Mouse (Mus musculus) hindbrain, embryonic 12.5 days (tissue): ENCODE data around the gene Vars. TPM values are rescaled to one million over a fixed set of nuclear protein-coding genes. Genes with fewer than 3 reads are reported as not detected.
"Not testable (repeated sequence)": the region's sequence is repeated elsewhere in the genome, so short reads cannot be mapped to it uniquely, and the experiment has no call there.

Source experiments
- ATAC-seq: fragments of 200-750 bp; cut with Nextera tagmentation; 2 replicates; pipeline ENCODE4 v1.8.0; 2017; ENCODE audit warnings: moderate TSS enrichment; ENCODE audit not compliant: low FRiP score
- H3K27ac ChIP-seq: fragments of 300-500 bp; sonication (generic); 2 replicates; pipeline ENCODE4 v1.5.1; 2016; ENCODE audit warnings: mild to moderate bottlenecking
- H3K27me3 ChIP-seq: fragments of 300-500 bp; sonication (generic); 2 replicates; pipeline ENCODE4 v1.6.1; 2016; ENCODE audit warnings: mild to moderate bottlenecking
- H3K36me3 ChIP-seq: fragments of 300-500 bp; sonication (generic); 2 replicates; pipeline ENCODE4 v1.6.1; 2016; ENCODE audit warnings: mild to moderate bottlenecking
- H3K4me1 ChIP-seq: fragments of 300-500 bp; sonication (generic); 2 replicates; pipeline ENCODE4 v1.6.1; 2016
- H3K4me2 ChIP-seq: fragments of 300-500 bp; sonication (generic); replicated peaks from 2 replicates; pipeline ENCODE4 v1.6.1; 2016; ENCODE audit warnings: mild to moderate bottlenecking
- H3K4me3 ChIP-seq: fragments of 300-500 bp; sonication (generic); 2 replicates; pipeline ENCODE4 v1.5.1; 2016; ENCODE audit warnings: mild to moderate bottlenecking
- H3K9ac ChIP-seq: fragments of 300-500 bp; sonication (generic); 2 replicates; pipeline ENCODE4 v1.6.1; 2016; ENCODE audit warnings: mild to moderate bottlenecking, moderate library complexity
- H3K9me3 ChIP-seq: fragments of 300-500 bp; sonication (generic); replicated peaks from 2 replicates; pipeline ENCODE4 v1.6.1; 2016; ENCODE audit warnings: mild to moderate bottlenecking
- WGBS: fragments of 180-500 bp; shearing (Covaris S2); methylation state at CpG from one replicate; pipeline ENCODE4 v1.1.7; 2016; 5-methylcytosine and 5-hydroxymethylcytosine counted together
- polyA plus RNA-seq: library from polyadenylated mRNA; unstranded; fragments of >200 nt; fragmentation: Nextera tagmentation; extraction: Ambion mirVana; gene quantifications from 2 replicates; pipeline ENCODE4 v1.2.1, GENCODE M21; 2016

Gene Vars
- polyA plus RNA-seq, 1 experiment from 2014 or later: 110 TPM

DNA sequence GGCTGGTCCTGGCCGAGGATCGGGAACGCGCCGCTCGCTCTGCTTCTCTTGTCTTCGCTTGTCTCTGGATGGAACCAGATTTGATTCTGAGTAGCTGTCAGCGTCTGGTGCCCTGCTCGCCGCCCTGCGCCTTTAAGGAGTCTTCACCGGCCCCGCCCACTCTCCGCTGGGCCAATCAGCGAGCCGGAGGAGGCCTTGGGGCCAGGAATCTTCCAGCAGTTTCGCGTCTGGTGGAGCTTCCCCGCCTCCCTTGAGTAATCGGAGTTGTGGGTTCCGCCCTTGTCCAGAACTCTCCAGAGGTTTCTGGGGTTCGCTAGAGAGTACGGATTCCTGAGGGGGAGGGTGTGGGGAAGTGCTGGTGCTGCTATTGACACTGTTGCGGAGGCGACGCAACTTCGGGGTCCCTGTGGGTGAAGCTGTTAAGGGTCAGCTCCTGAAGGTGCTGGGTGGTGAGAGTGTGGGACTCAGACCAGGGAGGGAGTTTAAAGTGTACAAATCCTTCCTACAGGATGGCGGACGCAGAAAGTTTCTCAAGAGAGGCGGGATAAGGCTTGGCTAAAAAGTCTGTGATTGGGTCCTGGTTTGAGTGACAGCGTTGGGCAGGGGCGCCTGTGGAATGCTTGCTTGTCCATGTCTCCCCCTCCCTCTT, 41.5 kb upstream of the Vars start, which contains the start of gene Hspa1b:
TSS of gene Hspa1b (minus strand) at position 109 of the 649 bp plus-strand sequence.
- Histone ChIP-seq H3K27ac (peak within 1 kb of the TSS; percentile 78), H3K27me3 (peaks cover 51% of the 10 kb centered on the region), H3K4me3 (peak within 1 kb of the TSS; percentile 45), H3K9ac (0 out of 2 replicates have a peak within 1 kb of the TSS, but pooled peaks have one; percentile 59), H3K4me2 (peak within 1 kb of the TSS; percentile 77)
- not testable (repeated sequence) for H3K9me3 ChIP-seq, H3K36me3 ChIP-seq, H3K4me1 ChIP-seq
- WGBS: under 1% methylated on average over 32 of the region's 32 CpGs
- peak; percentile 92 for ATAC-seq

DNA sequence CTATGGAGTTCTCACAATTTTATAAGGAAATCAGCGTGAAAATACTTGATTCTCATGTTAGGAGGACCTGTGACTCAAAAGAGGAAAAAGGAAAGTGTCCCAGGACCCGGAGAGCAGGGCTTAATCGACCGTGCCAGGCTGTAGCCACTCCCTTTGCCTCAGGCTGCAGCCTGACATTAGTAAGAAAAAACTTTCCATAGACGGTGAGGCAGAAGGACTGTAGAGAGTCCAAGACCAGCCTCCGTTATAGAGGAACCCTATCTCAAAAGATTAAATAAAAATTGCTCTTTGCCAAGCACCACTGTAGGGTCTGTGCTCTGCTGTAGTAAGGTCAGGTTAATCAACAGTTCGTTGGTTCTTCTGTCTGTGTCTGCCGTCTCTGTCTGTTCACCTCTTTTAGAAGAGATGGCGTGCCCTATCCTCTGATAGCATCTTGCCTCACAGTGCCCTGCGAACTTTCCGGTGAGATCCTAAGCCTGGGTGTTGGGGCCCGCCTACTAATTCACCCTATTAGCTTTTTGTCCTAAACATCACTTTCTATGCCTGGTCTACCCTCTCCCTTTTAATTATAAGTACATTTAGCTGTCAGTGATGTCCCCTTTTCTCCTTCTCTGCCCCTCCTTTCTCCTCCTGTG, 40.8 kb upstream of the Vars start:
- no peak overlapping the region for H3K9ac ChIP-seq

DNA sequence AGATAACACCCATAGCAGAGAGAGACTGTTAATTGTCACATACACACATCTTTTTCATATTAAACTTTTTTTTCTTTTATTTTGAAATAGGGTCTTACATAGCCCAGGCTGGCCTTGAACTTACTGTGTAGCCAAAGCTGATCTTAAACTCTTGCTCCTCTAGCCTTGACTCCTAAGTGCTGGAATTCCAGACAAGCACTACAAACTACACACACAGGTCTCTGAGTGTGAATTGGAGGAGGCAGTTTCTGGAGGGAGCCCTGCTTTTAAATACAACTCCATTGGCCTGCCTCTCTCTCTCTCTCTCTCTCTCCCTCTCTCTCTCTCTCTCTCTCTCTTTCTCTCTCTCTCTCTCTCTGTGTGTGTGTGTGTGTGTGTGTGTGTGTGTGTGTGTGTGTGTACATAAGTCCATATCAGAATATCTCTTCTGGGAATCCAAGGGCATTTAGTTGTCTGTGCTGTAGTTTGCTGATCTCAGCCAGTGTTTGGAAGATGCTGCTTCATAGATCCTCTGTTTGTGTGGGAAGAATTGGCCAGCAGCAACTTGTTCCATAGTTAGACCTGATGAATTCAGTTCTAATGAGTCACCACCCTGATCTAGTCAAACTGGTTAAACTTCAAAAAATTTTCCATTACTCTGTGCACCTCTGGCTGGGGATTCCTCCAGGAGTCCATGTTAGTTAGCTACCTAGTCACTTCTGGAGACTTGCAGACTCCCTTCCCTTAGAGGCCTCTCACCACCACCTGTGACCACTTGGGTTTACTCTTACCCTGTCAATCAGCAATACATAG, 39.9 kb upstream of the Vars start:
- ATAC-seq: no peak
- no peak overlapping the region for H3K9ac ChIP-seq
- H3K27ac ChIP-seq: no peak overlapping the region
- H3K36me3 ChIP-seq: no peaks in the 10 kb centered on the region
- no peak overlapping the region for H3K4me3 ChIP-seq
- H3K4me2 ChIP-seq: no peak overlapping the region
- no peaks in the 10 kb centered on the region for H3K9me3 ChIP-seq
- peaks cover 45% of the 10 kb centered on the region for H3K27me3 ChIP-seq
- H3K4me1 ChIP-seq: peaks cover 9% of the 10 kb centered on the region; the same call in 1 of the 2 replicates

More for the DNA sequence above, 40.8 kb upstream of the Vars start:
- Histone ChIP-seq H3K36me3 (no peaks in the 10 kb centered on the region), H3K4me1 (peaks cover 9% of the 10 kb centered on the region; the same call in 1 of the 2 replicates), H3K4me2 (peak overlapping the region; percentile 77), H3K27ac (0 out of 2 replicates have a peak overlapping the region, but pooled peaks have one; percentile 4), H3K4me3 (peak overlapping the region; percentile 45), H3K9me3 (no peaks in the 10 kb centered on the region), H3K27me3 (peaks cover 54% of the 10 kb centered on the region)
- no peak for ATAC-seq
- 12% methylated on average over 12 of the region's 12 CpGs for WGBS

DNA sequence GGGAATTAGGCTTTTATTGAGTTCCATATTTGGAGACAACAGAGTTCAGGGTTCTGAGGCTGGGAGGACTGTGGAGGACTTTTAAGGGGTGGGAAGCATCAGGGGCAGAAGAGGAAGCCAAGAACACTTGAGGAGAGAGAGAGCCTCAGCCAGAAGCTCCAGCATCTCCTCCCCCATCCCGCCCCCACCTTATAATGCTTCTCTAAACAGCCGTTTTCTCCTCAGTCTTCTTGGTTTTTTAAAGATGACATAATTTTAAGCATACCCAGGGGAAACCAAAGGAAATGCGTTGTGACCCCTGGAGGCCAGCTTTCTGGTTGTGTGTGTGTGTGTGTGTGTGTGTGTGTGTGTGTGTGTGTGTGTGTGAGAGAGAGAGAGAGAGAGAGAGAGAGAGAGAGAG, 38.7 kb upstream of the Vars start:
- WGBS: 23% methylated on average over 3 of the region's 3 CpGs
- peaks cover 37% of the 10 kb centered on the region for H3K27me3 ChIP-seq
- no peak overlapping the region for H3K9ac ChIP-seq

DNA sequence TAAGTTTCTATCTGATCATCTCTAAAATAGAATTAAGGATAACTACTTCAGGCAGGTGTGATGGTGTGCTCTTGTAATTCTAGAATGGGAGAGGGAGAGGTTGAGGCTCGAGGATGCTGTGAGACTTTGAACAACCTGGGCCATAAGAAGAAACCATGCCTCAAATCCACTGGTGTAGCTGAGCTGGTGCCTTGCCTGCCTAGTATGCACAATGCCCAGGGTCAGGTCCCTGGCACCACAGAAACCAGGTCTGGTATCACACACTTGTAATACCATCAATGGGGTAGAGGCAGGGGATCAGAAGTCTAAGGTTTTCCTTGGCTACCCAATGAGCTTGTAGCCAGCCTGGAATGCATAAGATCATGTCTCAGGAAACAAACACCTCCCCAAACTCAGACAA, 37.9 kb upstream of the Vars start:
- H3K27me3 ChIP-seq: peaks cover 44% of the 10 kb centered on the region
- 79% methylated on average over 1 of the region's 1 CpGs for WGBS
- H3K9ac ChIP-seq: no peak overlapping the region

More for the DNA sequence above, 38.7 kb upstream of the Vars start:
- no peaks in the 10 kb centered on the region for H3K36me3 ChIP-seq
- no peak overlapping the region for H3K4me3 ChIP-seq
- H3K27ac ChIP-seq: no peak overlapping the region
- no peak overlapping the region for H3K4me2 ChIP-seq
- ATAC-seq: no peak
- no peaks in the 10 kb centered on the region for H3K9me3 ChIP-seq
- peaks cover 9% of the 10 kb centered on the region; the same call in 1 of the 2 replicates for H3K4me1 ChIP-seq

DNA sequence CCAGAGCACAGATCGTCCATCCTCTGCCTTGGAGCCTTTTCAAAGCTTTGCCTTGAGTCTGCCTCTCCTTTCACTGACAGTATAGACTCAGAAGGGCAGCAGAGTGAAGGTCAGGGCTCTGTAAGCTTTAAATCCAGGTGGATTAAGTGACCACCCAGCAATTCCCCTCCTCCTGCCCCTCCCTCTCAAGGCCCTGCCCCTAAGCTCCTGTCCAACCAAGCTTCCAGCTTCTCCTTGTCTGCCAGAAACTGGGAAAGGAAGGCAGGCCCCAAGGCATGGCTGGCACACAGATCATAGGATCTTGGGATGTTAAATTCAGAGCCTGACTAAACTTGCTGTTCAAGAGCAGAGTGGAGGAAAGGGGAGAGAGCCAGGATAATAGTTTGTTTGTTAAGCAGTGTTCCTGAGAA, 36.1 kb upstream of the Vars start:
- 18% methylated on average over 1 of the region's 1 CpGs for WGBS
- Histone ChIP-seq H3K4me1 (0 out of 2 replicates have a peak, but pooled peaks cover 6% of the 10 kb centered on the region), H3K36me3 (no peaks in the 10 kb centered on the region), H3K9ac (peak overlapping the region; percentile 10; the same call in 1 of the 2 replicates), H3K27ac (no peak overlapping the region), H3K4me2 (no peak overlapping the region), H3K27me3 (peaks cover 62% of the 10 kb centered on the region), H3K9me3 (no peaks in the 10 kb centered on the region), H3K4me3 (no peak overlapping the region)
- no peak for ATAC-seq

More for the DNA sequence above, 37.9 kb upstream of the Vars start:
- Histone ChIP-seq H3K9me3 (no peaks in the 10 kb centered on the region), H3K27ac (no peak overlapping the region), H3K4me3 (no peak overlapping the region), H3K4me2 (no peak overlapping the region), H3K4me1 (peaks cover 9% of the 10 kb centered on the region; the same call in 1 of the 2 replicates), H3K36me3 (no peaks in the 10 kb centered on the region)
- no peak for ATAC-seq

DNA sequence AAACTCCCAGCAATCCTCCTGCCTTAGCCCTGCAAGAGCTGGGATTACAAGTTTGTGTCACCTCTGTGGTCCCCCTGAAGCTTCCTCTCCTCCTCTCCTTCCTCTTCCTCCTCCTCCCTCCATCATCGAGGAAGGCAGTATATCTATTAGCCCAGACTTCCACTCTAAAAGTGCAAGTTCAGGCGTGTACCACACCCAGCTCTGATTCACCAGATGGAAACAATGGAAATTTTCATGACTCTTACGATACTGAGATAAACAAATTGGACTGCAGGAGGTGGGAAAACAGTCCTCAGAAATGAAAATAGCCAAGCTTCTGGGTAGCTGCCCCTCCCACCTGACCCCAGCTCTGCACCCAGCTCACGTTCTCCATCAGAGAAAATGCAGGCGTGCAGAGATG, 35.2 kb upstream of the Vars start:
- no peak overlapping the region for H3K9ac ChIP-seq
- H3K9me3 ChIP-seq: no peaks in the 10 kb centered on the region
- H3K36me3 ChIP-seq: no peaks in the 10 kb centered on the region
- no peak overlapping the region for H3K4me2 ChIP-seq
- 76% methylated on average over 5 of the region's 5 CpGs for WGBS
- ATAC-seq: no peak
- H3K27ac ChIP-seq: no peak overlapping the region
- H3K27me3 ChIP-seq: peaks cover 66% of the 10 kb centered on the region
- no peak overlapping the region for H3K4me3 ChIP-seq
- H3K4me1 ChIP-seq: no peaks in the 10 kb centered on the region

DNA sequence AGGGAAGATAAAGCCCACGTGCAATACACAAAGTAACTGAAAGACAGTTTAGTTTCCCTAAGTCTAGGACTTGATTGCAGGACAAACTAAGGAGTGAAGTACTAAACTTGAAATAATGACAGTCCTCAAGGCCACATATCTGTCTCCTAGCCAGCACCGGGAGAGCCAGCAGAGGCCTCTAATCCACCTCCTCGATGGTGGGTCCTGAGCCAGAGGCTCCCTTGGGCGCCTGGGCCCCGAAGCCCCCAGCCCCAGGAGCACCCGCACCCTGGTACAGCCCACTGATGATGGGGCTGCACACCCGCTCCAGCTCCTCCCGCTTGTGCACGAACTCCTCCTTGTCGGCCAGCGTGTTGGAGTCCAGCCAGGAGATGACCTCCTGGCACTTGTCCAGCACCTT, 31.0 kb upstream of the Vars start, which contains the start of gene Gm20481:
TSS of gene Gm20481 (plus strand) at position 91 of the 400 bp plus-strand sequence.
- 71% methylated on average over 7 of the region's 11 CpGs for WGBS
- not testable (repeated sequence) for H3K9ac ChIP-seq, H3K4me1 ChIP-seq, ATAC-seq, H3K4me2 ChIP-seq, H3K4me3 ChIP-seq, H3K36me3 ChIP-seq, H3K27ac ChIP-seq, H3K9me3 ChIP-seq
- peaks cover 47% of the 10 kb centered on the region for H3K27me3 ChIP-seq

DNA sequence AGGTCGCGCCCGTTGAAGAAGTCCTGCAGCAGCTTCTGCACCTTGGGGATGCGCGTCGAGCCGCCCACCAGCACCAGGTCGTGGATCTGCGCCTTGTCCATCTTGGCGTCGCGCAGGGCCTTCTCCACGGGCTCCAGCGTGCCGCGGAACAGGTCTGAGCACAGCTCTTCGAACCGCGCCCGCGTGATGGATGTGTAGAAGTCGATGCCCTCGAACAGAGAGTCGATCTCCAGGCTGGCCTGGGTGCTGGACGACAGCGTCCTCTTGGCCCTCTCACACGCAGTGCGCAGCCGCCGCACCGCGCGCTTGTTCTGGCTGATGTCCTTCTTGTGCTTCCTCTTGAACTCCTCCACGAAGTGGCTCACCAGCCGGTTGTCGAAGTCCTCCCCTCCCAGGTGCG, 29.9 kb upstream of the Vars start:
- H3K4me1 ChIP-seq, H3K9ac ChIP-seq, H3K9me3 ChIP-seq, H3K36me3 ChIP-seq, ATAC-seq, H3K27ac ChIP-seq, H3K4me3 ChIP-seq, H3K4me2 ChIP-seq: not testable (repeated sequence)
- H3K27me3 ChIP-seq: peaks cover 46% of the 10 kb centered on the region
- 47% methylated on average over 21 of the region's 37 CpGs for WGBS

DNA sequence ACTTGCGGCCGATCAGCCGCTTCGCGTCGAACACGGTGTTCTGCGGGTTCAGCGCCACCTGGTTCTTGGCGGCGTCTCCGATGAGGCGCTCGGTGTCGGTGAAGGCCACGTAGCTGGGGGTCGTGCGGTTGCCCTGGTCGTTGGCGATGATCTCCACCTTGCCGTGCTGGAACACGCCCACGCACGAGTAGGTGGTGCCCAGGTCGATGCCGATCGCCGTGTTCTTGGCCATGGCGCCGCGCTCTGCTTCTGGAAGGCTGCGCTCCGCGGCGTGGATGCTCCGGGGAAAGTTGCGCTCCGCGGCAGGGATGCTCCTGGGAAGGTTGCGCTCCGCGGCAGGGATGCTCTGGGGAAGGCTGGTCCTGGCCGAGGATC, 29.1 kb upstream of the Vars start:
- H3K9ac ChIP-seq: not testable (repeated sequence)
- 1% methylated on average over 25 of the region's 43 CpGs for WGBS

DNA sequence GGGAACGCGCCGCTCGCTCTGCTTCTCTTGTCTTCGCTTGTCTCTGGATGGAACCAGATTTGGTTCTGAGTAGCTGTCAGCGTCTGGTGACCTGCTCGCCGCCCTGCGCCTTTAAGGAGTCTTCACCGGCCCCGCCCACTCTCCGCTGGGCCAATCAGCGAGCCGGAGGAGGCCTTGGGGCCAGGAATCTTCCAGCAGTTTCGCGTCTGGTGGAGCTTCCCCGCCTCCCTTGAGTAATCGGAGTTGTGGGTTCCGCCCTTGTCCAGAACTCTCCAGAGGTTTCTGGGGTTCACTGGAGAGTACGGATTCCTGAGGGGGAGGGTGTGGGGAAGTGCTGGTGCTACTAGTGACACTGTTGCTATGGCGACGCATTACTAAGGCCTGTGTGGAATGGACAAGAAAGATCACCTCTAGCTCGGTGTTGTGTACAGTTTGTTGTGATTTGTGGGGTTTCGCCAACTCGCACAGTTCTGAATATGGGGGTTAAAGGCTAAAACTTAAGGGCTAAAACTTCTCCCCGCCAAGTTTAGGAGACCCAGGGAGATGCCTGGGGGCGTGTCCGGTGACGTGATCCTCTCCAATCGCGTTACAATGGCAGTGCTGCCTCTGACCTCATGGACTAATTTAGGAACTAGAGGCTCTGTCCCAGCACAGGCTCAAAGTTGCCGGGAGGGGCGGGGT, 28.6 kb upstream of the Vars start, which contains the start of the genes Hspa1a and Hspa1l:
TSS of gene Hspa1a (minus strand) at position 88 of the 681 bp plus-strand sequence.
TSS of gene Hspa1l (plus strand) at position 635 of the 681 bp plus-strand sequence.
- H3K27me3 ChIP-seq: peaks cover 46% of the 10 kb centered on the region
- H3K4me3 ChIP-seq: peak within 1 kb of the TSS; percentile 37
- H3K9me3 ChIP-seq, H3K27ac ChIP-seq, H3K36me3 ChIP-seq, H3K4me1 ChIP-seq: not testable (repeated sequence)
- H3K4me2 ChIP-seq: peak within 1 kb of the TSS; percentile 74
- H3K9ac ChIP-seq: peak within 1 kb of the TSS; percentile 15; the same call in 1 of the 2 replicates
- WGBS: under 1% methylated on average over 33 of the region's 33 CpGs
- ATAC-seq: peak; percentile 93

More for the DNA sequence above, 29.1 kb upstream of the Vars start:
- peaks cover 46% of the 10 kb centered on the region for H3K27me3 ChIP-seq
- H3K27ac ChIP-seq, H3K36me3 ChIP-seq, H3K9me3 ChIP-seq, H3K4me1 ChIP-seq: not testable (repeated sequence)
- peak; percentile 53 for ATAC-seq
- peak overlapping the region; percentile 37 for H3K4me3 ChIP-seq
- peak overlapping the region; percentile 74 for H3K4me2 ChIP-seq
